Mouse (Mus musculus) liver, postnatal 0 days (tissue): Measurements from ENCODE around the gene Heatr5b.

Experiments used
- CTCF ChIP-seq: sonication (generic); IDR thresholded peaks from 2 replicates; pipeline ENCODE4 v1.5.1; 2016; ENCODE audit warnings: antibody characterized with exemption, low read depth
- EP300 ChIP-seq: IDR thresholded peaks from 2 replicates; pipeline ENCODE4 v1.6.1; 2016; ENCODE audit warnings: antibody characterized with exemption, low read depth, mild to moderate bottlenecking

- TF ChIP-seq CTCF (no peak), EP300 (no peak)
Observed at GRCm38 (mm10) chr17:78721690-78722089, 113.5 kb downstream of the Heatr5b start.
